Mouse (Mus musculus) kidney, embryonic 16.5 days (tissue): ENCODE measurements at regions not wholly inside any gene's neighbourhood (a gene's known extent, or its start where the extent isn't known, plus 50 kb on each side); places are given as distances from the start of the nearest gene placed in this dataset.

Experiments
- ATAC-seq: fragments of 200-750 bp; cut with Nextera tagmentation; 2 replicates; pipeline ENCODE4 v1.8.0; 2017; ENCODE audit warnings: moderate TSS enrichment; ENCODE audit not compliant: low FRiP score, low TSS enrichment
- H3K27ac ChIP-seq: fragments of 300-500 bp; sonication (generic); 2 replicates; pipeline ENCODE4 v1.5.1; 2014; ENCODE audit warnings: low read length
- H3K27me3 ChIP-seq: fragments of 300-500 bp; sonication (generic); 2 replicates; pipeline ENCODE4 v1.6.1; 2014; ENCODE audit warnings: low read length, control low read depth, mixed read lengths; ENCODE audit not compliant: insufficient read depth
- H3K36me3 ChIP-seq: fragments of 300-500 bp; sonication (generic); 2 replicates; pipeline ENCODE4 v1.6.1; 2014; ENCODE audit warnings: low read length, control low read depth, mixed read lengths; ENCODE audit not compliant: insufficient read depth
- H3K4me1 ChIP-seq: fragments of 300-500 bp; sonication (generic); 2 replicates; pipeline ENCODE4 v1.6.1; 2014; ENCODE audit warnings: low read length, control low read depth, mixed read lengths; ENCODE audit not compliant: insufficient read depth
- H3K4me2 ChIP-seq: fragments of 300-500 bp; sonication (generic); replicated peaks from 2 replicates; pipeline ENCODE4 v1.6.1; 2014; ENCODE audit warnings: low read depth, low read length
- H3K4me3 ChIP-seq: fragments of 300-500 bp; sonication (generic); 2 replicates; pipeline ENCODE4 v1.5.1; 2014; ENCODE audit warnings: mild to moderate bottlenecking, low read length
- H3K9ac ChIP-seq: fragments of 300-500 bp; sonication (generic); replicated peaks from 2 replicates; pipeline ENCODE4 v1.6.1; 2014; ENCODE audit warnings: low read length
- H3K9me3 ChIP-seq: fragments of 300-500 bp; sonication (generic); 2 replicates; pipeline ENCODE4 v1.6.1; 2016; ENCODE audit warnings: low read length, control low read depth
- WGBS: fragments of 180-500 bp; shearing (Covaris S2); extraction: QIAGEN DNeasy Blood & Tissue Kit; methylation state at CpG from one replicate; pipeline ENCODE4 v1.1.7; 2014; 5-methylcytosine and 5-hydroxymethylcytosine counted together

- ATAC-seq: no peak
- no peak overlapping the region for H3K4me3 ChIP-seq
- H3K4me1 ChIP-seq: no peaks in the 10 kb centered on the region
- H3K27ac ChIP-seq: no peak overlapping the region
- no peaks in the 10 kb centered on the region for H3K27me3 ChIP-seq
- no peaks in the 10 kb centered on the region for H3K9me3 ChIP-seq
- 71% methylated on average over 1 of the region's 1 CpGs for WGBS
- H3K9ac ChIP-seq: no peak overlapping the region
- H3K4me2 ChIP-seq: no peak overlapping the region
- H3K36me3 ChIP-seq: no peaks in the 10 kb centered on the region
Measured at GRCm38 (mm10) chr8:73930344-73930743, 577.0 kb upstream of the Large1 start.

GRCm38 (mm10) chr8:73925515-73926241 is 572.3 kb upstream of the Large1 start:
- Histone ChIP-seq H3K36me3 (no peaks in the 10 kb centered on the region), H3K27ac (no peak overlapping the region), H3K4me2 (no peak overlapping the region), H3K9ac (no peak overlapping the region), H3K4me3 (no peak overlapping the region), H3K27me3 (no peaks in the 10 kb centered on the region), H3K4me1 (no peaks in the 10 kb centered on the region), H3K9me3 (no peaks in the 10 kb centered on the region)
- ATAC-seq: no peak

- ATAC-seq: no peak
- H3K27ac ChIP-seq: no peak overlapping the region
- no peaks in the 10 kb centered on the region for H3K36me3 ChIP-seq
- WGBS: 39% methylated on average over 3 of the region's 3 CpGs
- H3K9me3 ChIP-seq: no peaks in the 10 kb centered on the region
- no peak overlapping the region for H3K4me3 ChIP-seq
- H3K4me2 ChIP-seq: no peak overlapping the region
- no peak overlapping the region for H3K9ac ChIP-seq
- H3K4me1 ChIP-seq: no peaks in the 10 kb centered on the region
- H3K27me3 ChIP-seq: no peaks in the 10 kb centered on the region
Measured at GRCm38 (mm10) chr8:73923181-73923580, 569.8 kb upstream of the Large1 start.

GRCm38 (mm10) chr8:73921158-73921557 is 567.8 kb upstream of the Large1 start:
- Histone ChIP-seq H3K9me3 (no peaks in the 10 kb centered on the region), H3K4me3 (no peak overlapping the region), H3K27me3 (no peaks in the 10 kb centered on the region), H3K36me3 (no peaks in the 10 kb centered on the region), H3K27ac (no peak overlapping the region), H3K4me2 (no peak overlapping the region), H3K4me1 (no peaks in the 10 kb centered on the region), H3K9ac (no peak overlapping the region)
- ATAC-seq: no peak
- WGBS: 90% methylated on average over 2 of the region's 2 CpGs

GRCm38 (mm10) chr8:73920564-73920963 is 567.2 kb upstream of the Large1 start:
- no peak overlapping the region for H3K4me3 ChIP-seq
- no peaks in the 10 kb centered on the region for H3K36me3 ChIP-seq
- no peak overlapping the region for H3K27ac ChIP-seq
- no peaks in the 10 kb centered on the region for H3K4me1 ChIP-seq
- H3K27me3 ChIP-seq: no peaks in the 10 kb centered on the region
- no peak for ATAC-seq
- H3K9me3 ChIP-seq: no peaks in the 10 kb centered on the region
- H3K4me2 ChIP-seq: no peak overlapping the region
- H3K9ac ChIP-seq: no peak overlapping the region

GRCm38 (mm10) chr8:73905071-73905470 is 551.7 kb upstream of the Large1 start:
- no peaks in the 10 kb centered on the region for H3K9me3 ChIP-seq
- H3K4me2 ChIP-seq: no peak overlapping the region
- no peaks in the 10 kb centered on the region for H3K36me3 ChIP-seq
- no peaks in the 10 kb centered on the region for H3K27me3 ChIP-seq
- no peaks in the 10 kb centered on the region for H3K4me1 ChIP-seq
- H3K4me3 ChIP-seq: no peak overlapping the region
- ATAC-seq: peak; percentile 59; the same call in 1 of the 2 replicates
- H3K9ac ChIP-seq: no peak overlapping the region
- no peak overlapping the region for H3K27ac ChIP-seq
- WGBS: 61% methylated on average over 6 of the region's 6 CpGs

- no peaks in the 10 kb centered on the region for H3K4me1 ChIP-seq
- H3K9ac ChIP-seq: no peak overlapping the region
- no peak for ATAC-seq
- no peaks in the 10 kb centered on the region for H3K36me3 ChIP-seq
- H3K27ac ChIP-seq: no peak overlapping the region
- H3K4me2 ChIP-seq: no peak overlapping the region
- no peak overlapping the region for H3K4me3 ChIP-seq
- no peaks in the 10 kb centered on the region for H3K9me3 ChIP-seq
- H3K27me3 ChIP-seq: no peaks in the 10 kb centered on the region
- WGBS: 79% methylated on average over 3 of the region's 3 CpGs
Measured at GRCm38 (mm10) chr8:73903838-73904237, 550.5 kb upstream of the Large1 start.

- no peaks in the 10 kb centered on the region for H3K4me1 ChIP-seq
- no peak overlapping the region for H3K4me2 ChIP-seq
- 89% methylated on average over 2 of the region's 2 CpGs for WGBS
- no peak overlapping the region for H3K27ac ChIP-seq
- no peaks in the 10 kb centered on the region for H3K9me3 ChIP-seq
- no peak overlapping the region for H3K4me3 ChIP-seq
- no peaks in the 10 kb centered on the region for H3K36me3 ChIP-seq
- no peak overlapping the region for H3K9ac ChIP-seq
- no peak for ATAC-seq
- H3K27me3 ChIP-seq: no peaks in the 10 kb centered on the region
Measured at GRCm38 (mm10) chr8:73885976-73886375, 532.6 kb upstream of the Large1 start.

GRCm38 (mm10) chr8:73881606-73882005 is 528.3 kb upstream of the Large1 start:
- H3K9ac ChIP-seq: no peak overlapping the region
- H3K4me2 ChIP-seq: no peak overlapping the region
- H3K4me1 ChIP-seq: no peaks in the 10 kb centered on the region
- no peak overlapping the region for H3K27ac ChIP-seq
- H3K36me3 ChIP-seq: no peaks in the 10 kb centered on the region
- ATAC-seq: no peak
- WGBS: 52% methylated on average over 1 of the region's 1 CpGs
- no peaks in the 10 kb centered on the region for H3K9me3 ChIP-seq
- no peak overlapping the region for H3K4me3 ChIP-seq
- no peaks in the 10 kb centered on the region for H3K27me3 ChIP-seq
